Mouse (Mus musculus) frontal cortex, adult (tissue): ENCODE data around the gene Lmna.

Source experiments
- ATAC-seq: cut with Nextera tagmentation; 2 replicates; pipeline ENCODE4 v1.9.2; 2017; ENCODE audit warnings: mild to moderate bottlenecking, moderate library complexity, mixed read lengths; ENCODE audit not compliant: low TSS enrichment

Lmna gene

GRCm38 (mm10) chr3:88447676-88448183 lies 62.0 kb downstream of the Lmna start:
- ATAC-seq = no peak

GRCm38 (mm10) chr3:88446471-88447123 lies 63.2 kb downstream of the Lmna start:
- no peak for ATAC-seq

- no peak for ATAC-seq
These were observed 66.9 kb downstream of the Lmna start for GRCm38 (mm10) chr3:88442888-88443287.

- no peak for ATAC-seq
These were observed 67.3 kb downstream of the Lmna start for GRCm38 (mm10) chr3:88442488-88442887.

DNA sequence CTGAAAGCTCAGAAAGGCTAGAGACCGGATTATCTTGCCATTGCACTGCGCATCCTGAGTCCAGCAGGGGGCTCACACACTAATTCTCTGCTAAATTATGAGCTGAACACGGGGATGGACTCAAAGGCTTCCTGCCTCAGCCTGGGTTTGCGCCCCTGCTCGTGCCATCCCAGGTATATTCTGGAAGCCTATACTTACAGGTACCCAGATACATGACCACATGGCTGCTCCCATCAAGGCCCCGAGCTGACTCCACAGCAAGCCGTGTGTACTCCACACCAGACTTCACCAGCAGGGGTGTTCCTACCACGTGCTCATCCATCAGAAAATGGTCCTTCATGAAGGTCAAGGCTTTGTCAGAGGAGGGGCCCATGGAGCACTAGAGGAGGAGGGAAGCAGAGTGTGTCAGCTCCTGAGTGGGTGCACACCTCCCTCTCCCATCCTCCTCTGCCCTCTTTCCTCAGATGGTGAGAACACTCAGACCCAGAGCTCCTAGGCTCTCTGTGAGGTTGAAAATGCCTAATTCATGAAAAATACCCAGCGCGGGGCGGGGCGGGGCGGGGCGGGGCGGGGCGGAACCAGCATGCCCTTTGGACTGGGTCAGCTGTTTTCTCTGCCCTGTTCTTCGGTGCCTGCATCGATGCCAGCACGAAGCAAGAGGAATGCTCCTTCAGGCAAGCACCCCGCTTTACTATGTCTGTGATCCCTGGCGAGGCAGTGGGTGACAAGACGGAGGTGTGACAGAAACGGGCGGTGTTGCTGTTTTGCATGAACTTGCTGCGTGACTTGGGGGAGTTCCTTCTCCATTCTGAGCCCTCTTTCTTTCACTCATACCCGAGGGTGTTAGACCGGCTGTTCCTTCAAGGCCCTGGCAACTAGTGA lies 69.0 kb downstream of the Lmna start:
- peak; percentile 50 for ATAC-seq

DNA sequence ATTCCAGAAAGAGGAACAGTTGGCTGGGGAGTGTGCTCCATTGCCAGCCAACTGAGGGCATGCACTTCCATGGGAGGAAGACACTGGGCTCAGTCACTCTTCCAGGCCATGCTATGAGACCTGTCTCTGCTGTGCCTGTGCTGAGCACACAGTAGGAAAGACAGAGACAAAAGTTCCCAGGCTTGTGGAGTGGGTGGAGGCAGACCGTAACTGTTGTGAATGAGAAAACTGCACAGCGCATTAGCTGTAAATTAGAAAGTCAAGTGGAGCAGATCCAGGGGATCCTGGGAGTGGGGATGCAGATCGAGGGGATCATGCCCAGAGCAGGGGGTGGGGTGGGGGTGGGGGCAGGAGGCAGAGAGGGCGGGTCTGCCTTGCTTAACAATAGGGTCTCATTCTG lies 70.2 kb downstream of the Lmna start:
- no peak for ATAC-seq

DNA sequence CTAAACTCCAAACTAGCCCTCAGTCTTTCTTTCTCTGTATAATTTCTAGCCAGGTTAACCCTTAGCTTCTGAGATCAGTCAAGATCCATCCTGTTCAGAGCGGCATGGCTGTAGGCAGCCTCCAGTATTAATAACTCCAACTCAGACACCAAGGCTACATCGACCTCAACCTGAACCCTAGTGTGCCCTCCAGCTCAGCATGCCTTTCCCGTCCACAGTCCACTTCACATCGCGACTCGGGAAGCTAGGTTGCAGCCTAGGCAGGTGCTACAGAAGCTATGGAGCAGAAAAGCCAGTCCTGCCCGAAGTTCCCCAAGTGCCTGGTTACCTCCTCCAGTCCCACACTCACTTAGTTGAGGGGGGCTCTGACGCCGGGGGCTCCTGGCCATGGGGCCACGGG lies 72.3 kb downstream of the Lmna start:
- ATAC-seq = no peak

- peak; percentile 24; the same call in 1 of the 2 replicates for ATAC-seq
These were observed 73.2 kb downstream of the Lmna start for GRCm38 (mm10) chr3:88436395-88437201.

DNA sequence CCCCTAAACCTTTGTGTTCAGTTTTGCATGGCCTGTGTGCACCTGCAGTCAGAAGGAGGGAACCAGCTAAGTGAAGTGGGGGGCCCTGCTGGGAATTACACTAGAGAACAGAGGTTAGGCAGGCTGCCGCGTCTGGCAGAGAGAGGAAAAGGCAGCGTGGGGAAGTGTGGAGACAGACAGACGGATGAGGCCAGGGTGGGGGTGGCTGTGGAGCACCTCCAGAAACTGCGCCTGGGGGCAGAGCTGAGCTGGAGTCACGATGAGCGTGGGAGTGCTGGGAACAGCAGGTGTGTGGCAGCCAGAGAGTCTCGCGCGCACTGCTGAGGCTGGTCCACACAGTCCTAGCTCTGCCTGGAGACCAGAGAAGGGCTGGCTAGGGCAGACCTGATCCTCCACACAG lies 74.2 kb downstream of the Lmna start:
- ATAC-seq = peak; percentile 85
